Mouse (Mus musculus): ENCODE measurements at regions not wholly inside any gene's neighbourhood (a gene's known extent, or its start where the extent isn't known, plus 50 kb on each side); places are given as distances from the start of the nearest gene placed in this dataset.
A peak's percentile ranks its signal among the peaks of the same experiment; 100 is the strongest.

- Histone ChIP-seq H3K27me3 (no peaks in the 10 kb centered on the region), H3K9ac (replicated peaks) (no peak overlapping the region), H3K9me3 (no peaks in the 10 kb centered on the region), H3K4me1 (peaks cover 7% of the 10 kb centered on the region), H3K36me3 (no peaks in the 10 kb centered on the region), H3K4me2 (replicated peaks) (no peak overlapping the region), H3K4me3 (no peak overlapping the region), H3K27ac (replicated peaks) (no peak overlapping the region)
- peak; percentile 43; the same call in 1 of the 2 replicates for ATAC-seq (replicated peaks)
- WGBS: 44% methylated on average over 11 of the region's 11 CpGs
These were observed 291.8 kb downstream of the Il20rb start for GRCm38 (mm10) chr9:100194604-100195444.

- ATAC-seq (replicated peaks): no peak
- Histone ChIP-seq H3K36me3 (no peaks in the 10 kb centered on the region), H3K4me1 (peaks cover 7% of the 10 kb centered on the region), H3K27ac (replicated peaks) (no peak overlapping the region), H3K4me2 (replicated peaks) (no peak overlapping the region), H3K9ac (replicated peaks) (no peak overlapping the region), H3K9me3 (no peaks in the 10 kb centered on the region), H3K4me3 (no peak overlapping the region), H3K27me3 (no peaks in the 10 kb centered on the region)
- WGBS: 87% methylated on average over 5 of the region's 5 CpGs
These were observed 292.4 kb downstream of the Il20rb start for GRCm38 (mm10) chr9:100194158-100194557.

GRCm38 (mm10) chr9:100184081-100184480 is 302.5 kb downstream of the Il20rb start:
- Histone ChIP-seq H3K4me3 (no peak overlapping the region), H3K4me2 (replicated peaks) (no peak overlapping the region), H3K27me3 (no peaks in the 10 kb centered on the region), H3K27ac (replicated peaks) (no peak overlapping the region), H3K36me3 (no peaks in the 10 kb centered on the region), H3K9ac (replicated peaks) (no peak overlapping the region), H3K4me1 (no peaks in the 10 kb centered on the region), H3K9me3 (no peaks in the 10 kb centered on the region)
- WGBS: 57% methylated on average over 9 of the region's 9 CpGs
- no peak for ATAC-seq (replicated peaks)

GRCm38 (mm10) chr9:100176291-100176690 is 300.3 kb upstream of the Sox14 start:
- Histone ChIP-seq H3K9ac (replicated peaks) (no peak overlapping the region), H3K27ac (replicated peaks) (no peak overlapping the region), H3K4me1 (no peaks in the 10 kb centered on the region), H3K4me2 (replicated peaks) (no peak overlapping the region), H3K36me3 (no peaks in the 10 kb centered on the region), H3K27me3 (no peaks in the 10 kb centered on the region), H3K9me3 (no peaks in the 10 kb centered on the region), H3K4me3 (no peak overlapping the region)
- ATAC-seq (replicated peaks): no peak
- 91% methylated on average over 5 of the region's 5 CpGs for WGBS

- no peak for ATAC-seq (replicated peaks)
- Histone ChIP-seq H3K4me2 (replicated peaks) (no peak overlapping the region), H3K9me3 (no peaks in the 10 kb centered on the region), H3K36me3 (no peaks in the 10 kb centered on the region), H3K27ac (replicated peaks) (no peak overlapping the region), H3K9ac (replicated peaks) (no peak overlapping the region), H3K4me3 (no peak overlapping the region), H3K4me1 (no peaks in the 10 kb centered on the region), H3K27me3 (no peaks in the 10 kb centered on the region)
- WGBS: 87% methylated on average over 5 of the region's 5 CpGs
These were observed 290.3 kb upstream of the Sox14 start for GRCm38 (mm10) chr9:100166256-100166655.

GRCm38 (mm10) chr9:100161961-100162360 is 286.0 kb upstream of the Sox14 start:
- no peak overlapping the region for H3K4me2 ChIP-seq (replicated peaks)
- H3K27me3 ChIP-seq: no peaks in the 10 kb centered on the region
- H3K9ac ChIP-seq (replicated peaks): no peak overlapping the region
- 86% methylated on average over 3 of the region's 3 CpGs for WGBS
- no peak for ATAC-seq (replicated peaks)
- H3K9me3 ChIP-seq: no peaks in the 10 kb centered on the region
- no peak overlapping the region for H3K27ac ChIP-seq (replicated peaks)
- H3K4me3 ChIP-seq: no peak overlapping the region
- H3K4me1 ChIP-seq: no peaks in the 10 kb centered on the region
- H3K36me3 ChIP-seq: no peaks in the 10 kb centered on the region

Data from forebrain, embryonic 15.5 days (tissue).